Mouse (Mus musculus) cortical plate, adult 2 months (tissue): ENCODE results near the gene Fkbp10. TPM values are rescaled to one million over a fixed set of nuclear protein-coding genes. Genes with fewer than 3 reads are reported as not detected.

Experiments used
- H3K27ac ChIP-seq: fragments of 200-500 bp; 2 replicates; pipeline ENCODE4 v1.5.1; 2012; ENCODE audit warnings: low read length, control low read depth, inconsistent platforms; ENCODE audit not compliant: insufficient read depth
- H3K4me1 ChIP-seq: fragments of 200-500 bp; 2 replicates; pipeline ENCODE4 v1.6.1; 2011; ENCODE audit warnings: low read length; ENCODE audit not compliant: control insufficient read depth, insufficient read depth
- H3K4me3 ChIP-seq: fragments of 200-500 bp; 2 replicates; pipeline ENCODE4 v1.5.1; 2011; ENCODE audit warnings: mild to moderate bottlenecking, low read length, control low read depth; ENCODE audit not compliant: insufficient read depth
- CTCF ChIP-seq: fragments of 200-500 bp; IDR thresholded peaks from 2 replicates; pipeline ENCODE4 v1.5.1; 2011; ENCODE audit warnings: mild to moderate bottlenecking, control low read depth, low read length; ENCODE audit not compliant: insufficient read depth; ENCODE audit errors: extremely low read depth
- POLR2A ChIP-seq: fragments of 200-500 bp; IDR thresholded peaks from 2 replicates; pipeline ENCODE4 v1.6.1; 2011; ENCODE audit warnings: mild to moderate bottlenecking, low read length, control low read depth; ENCODE audit not compliant: insufficient read depth; ENCODE audit errors: extremely low read depth
- polyA plus RNA-seq: library from polyadenylated mRNA; depleted of rRNA; stranded (reverse); fragments of >200 nt; gene quantifications from 2 replicates; pipeline ENCODE4 v1.2.3, GENCODE M21; 2012

Fkbp10 gene
- polyA plus RNA-seq, 1 experiment, result 9.6 TPM

DNA sequence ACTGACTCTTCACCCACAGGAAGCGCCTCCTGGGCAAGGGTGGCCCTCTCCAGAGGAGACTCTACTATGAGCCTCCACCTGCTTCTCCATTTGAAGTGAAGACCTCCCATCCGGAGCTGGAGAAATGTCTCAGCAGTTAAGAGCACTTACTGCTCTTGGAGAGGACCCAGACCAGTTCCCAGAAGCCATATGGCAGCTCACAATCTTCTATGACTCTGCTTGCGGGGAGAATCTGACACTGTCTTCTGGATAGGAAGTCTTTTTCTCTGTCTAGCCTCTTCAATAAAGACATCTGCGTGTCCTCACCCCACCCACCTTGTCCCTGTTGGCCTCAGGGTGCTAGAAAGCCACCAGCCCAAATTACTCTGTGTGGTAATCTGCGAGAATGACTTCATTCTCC lies 22.5 kb upstream of the Fkbp10 start:
- no peak for TF ChIP-seq POLR2A
- no peak for TF ChIP-seq CTCF
- no peak overlapping the region for H3K27ac ChIP-seq
- peaks cover 13% of the 10 kb centered on the region for H3K4me1 ChIP-seq
- H3K4me3 ChIP-seq, result no peak overlapping the region

- Histone ChIP-seq H3K27ac (no peak overlapping the region), H3K4me3 (no peak overlapping the region), H3K4me1 (peaks cover 10% of the 10 kb centered on the region)
- TF ChIP-seq POLR2A, result no peak
- TF ChIP-seq CTCF, result no peak
These were observed 21.8 kb upstream of the Fkbp10 start for GRCm38 (mm10) chr11:100393733-100394132.

- TF ChIP-seq POLR2A (no peak), CTCF (no peak)
- peaks cover 9% of the 10 kb centered on the region for H3K4me1 ChIP-seq
- H3K27ac ChIP-seq, result no peak overlapping the region
- H3K4me3 ChIP-seq, result no peak overlapping the region
These were observed 21.0 kb upstream of the Fkbp10 start for GRCm38 (mm10) chr11:100394353-100395074.

DNA sequence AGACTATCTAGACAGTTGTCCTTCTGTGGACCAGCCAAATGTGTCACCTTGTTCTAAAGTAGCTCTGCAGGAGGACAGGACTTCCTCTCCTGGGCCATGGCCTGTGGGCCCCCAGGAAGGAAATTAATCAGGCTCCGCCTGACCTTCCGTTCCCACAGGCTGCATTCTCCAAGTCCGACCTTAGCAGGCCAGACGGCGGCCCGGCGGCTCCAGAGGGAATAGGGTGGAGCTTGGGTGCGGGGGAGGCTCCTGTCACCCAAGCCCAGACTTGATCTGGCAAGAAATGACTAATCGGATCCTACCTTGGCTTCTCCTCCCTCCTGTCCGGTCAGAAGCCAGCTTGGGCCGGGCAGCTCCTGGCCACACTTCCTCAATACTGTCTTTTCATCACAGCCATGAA lies 20.3 kb upstream of the Fkbp10 start:
- Histone ChIP-seq H3K4me1 (peaks cover 9% of the 10 kb centered on the region), H3K27ac (no peak overlapping the region)

DNA sequence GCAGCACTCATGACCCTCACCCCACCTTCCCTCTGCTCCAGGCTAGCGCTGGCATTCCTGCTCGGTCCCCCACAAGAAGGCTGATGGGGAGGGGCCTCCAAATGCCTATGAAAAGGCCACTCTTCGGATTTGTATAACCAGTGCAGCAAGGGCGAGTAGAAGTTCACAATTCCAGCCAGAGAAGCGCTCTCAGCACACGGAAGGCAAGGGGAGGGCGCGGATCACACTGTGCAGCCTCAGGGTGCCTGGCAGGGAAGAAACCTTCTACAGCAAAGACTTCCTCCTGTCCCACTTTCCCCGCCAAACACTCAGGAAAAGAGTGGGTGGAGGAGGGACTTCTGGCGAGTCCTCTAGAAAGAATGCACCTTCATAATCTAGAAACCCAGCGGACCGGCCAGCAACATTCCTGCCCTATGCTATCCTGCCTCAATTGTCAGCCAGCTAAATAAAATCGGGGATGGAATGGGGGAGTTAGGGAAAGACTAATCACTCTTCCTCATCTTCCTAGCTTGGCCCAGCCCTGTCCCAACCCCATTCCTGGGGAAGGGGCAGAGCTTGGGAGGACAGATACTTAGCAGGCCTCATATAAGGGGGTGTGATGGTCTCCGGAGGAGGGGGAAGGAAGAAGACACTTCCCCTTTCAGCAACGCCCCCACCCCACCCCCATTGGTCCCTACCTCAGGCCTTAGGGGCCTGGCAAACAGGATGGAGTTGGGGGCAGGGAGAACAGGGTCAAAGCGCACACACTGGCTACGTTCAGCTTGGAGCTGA lies 19.5 kb upstream of the Fkbp10 start:
- peaks cover 9% of the 10 kb centered on the region for H3K4me1 ChIP-seq
- TF ChIP-seq POLR2A (0 out of 2 replicates have a peak, but pooled peaks have one; percentile 23), CTCF (0 out of 2 replicates have a peak, but pooled peaks have one; percentile 3)
- H3K27ac ChIP-seq, result 0 out of 2 replicates have a peak overlapping the region, but pooled peaks have one; percentile 67
- H3K4me3 ChIP-seq, result peak overlapping the region; percentile 56

More for the DNA sequence above, 20.3 kb upstream of the Fkbp10 start:
- H3K4me3 ChIP-seq, result peak overlapping the region; percentile 56; the same call in 1 of the 2 replicates
- TF ChIP-seq CTCF, result no peak
- TF ChIP-seq POLR2A, result no peak

- H3K27ac ChIP-seq, result peak overlapping the region; percentile 67
- TF ChIP-seq POLR2A, result no peak
- TF ChIP-seq CTCF, result no peak
- H3K4me3 ChIP-seq, result peak overlapping the region; percentile 56
- H3K4me1 ChIP-seq, result peaks cover 9% of the 10 kb centered on the region
These were observed 18.5 kb upstream of the Fkbp10 start for GRCm38 (mm10) chr11:100396886-100397599.

- H3K4me1 ChIP-seq, result peaks cover 9% of the 10 kb centered on the region
- peak within 1 kb of the TSS; percentile 67 for H3K27ac ChIP-seq
- no peak for TF ChIP-seq CTCF
- TF ChIP-seq POLR2A, result peak; percentile 93
- H3K4me3 ChIP-seq, result peak within 1 kb of the TSS; percentile 56
These were observed 17.7 kb upstream of the Fkbp10 start, which contains the start of gene Jup for GRCm38 (mm10) chr11:100397600-100398389. Gene Jup (minus strand): TSS chr11:100397763.

DNA sequence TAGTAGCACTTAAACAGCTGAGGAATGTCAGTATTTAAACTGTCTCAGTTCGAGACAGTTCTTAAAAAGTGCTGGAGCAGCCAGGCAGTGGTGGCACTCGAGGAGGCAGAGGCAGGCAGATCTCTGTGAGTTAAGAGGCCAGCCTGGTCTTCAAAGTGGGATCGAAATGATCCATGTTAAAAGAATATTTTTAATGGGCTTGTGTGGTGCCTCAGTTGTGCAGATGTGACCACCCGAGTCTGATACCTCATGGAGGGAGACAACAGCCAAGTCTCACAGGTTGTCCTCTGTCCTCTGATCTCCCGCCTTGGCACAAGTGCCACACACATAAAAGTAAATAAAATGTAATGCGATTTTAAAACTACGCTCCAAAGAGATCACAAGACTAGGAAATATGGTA lies 17.0 kb upstream of the Fkbp10 start:
- Histone ChIP-seq H3K4me3 (no peak overlapping the region; the same call in 1 of the 2 replicates), H3K27ac (no peak overlapping the region), H3K4me1 (peaks cover 7% of the 10 kb centered on the region)
- TF ChIP-seq POLR2A (no peak), CTCF (no peak)

- Histone ChIP-seq H3K27ac (no peak overlapping the region), H3K4me3 (no peak overlapping the region), H3K4me1 (peaks cover 6% of the 10 kb centered on the region; the same call in 1 of the 2 replicates)
- TF ChIP-seq CTCF (no peak), POLR2A (no peak)
These were observed 16.2 kb upstream of the Fkbp10 start for GRCm38 (mm10) chr11:100399320-100399719.
